9 mouse cellular contexts compared by ENCODE assay signal in genomic region chr9:88519390-88520121, GRCm38 (mm10). TPM values are rescaled to one million over a fixed set of nuclear protein-coding genes. Genes with fewer than 3 reads are reported as not detected.
DNase-seq lines count a peak whose midpoint lies in the region; ATAC-seq and TF ChIP-seq lines count a peak whose summit lies in the region.
"Had no signal": no experiment of that assay in that cellular context is flagged by ENCODE, and none has a peak within 500 bp of the region (broad histone marks: within the 10 kb centered on the region; RNA-seq: fewer than 3 reads in every experiment).

No protein-coding gene starts in this region.

- no peaks in the 10 kb centered on the region for H3K9me3 ChIP-seq in lung, embryonic 14.5 days (ENCODE audit: low read depth, low read length)
- H3K9me3 ChIP-seq in ES-Bruce4 (replicated peaks; ENCODE audit: control insufficient read depth, insufficient read depth, low read length, poor library complexity, severe bottlenecking) = no peaks in the 10 kb centered on the region
- H3K9me3 ChIP-seq in liver, embryonic 13.5 days (replicated peaks) = no peaks in the 10 kb centered on the region
- H3K9me3 ChIP-seq: neural tube, embryonic 12.5 days had no signal

- H3K27ac ChIP-seq in lung, embryonic 14.5 days (ENCODE audit: low read depth) = 0 out of 2 replicates have a peak overlapping the region, but pooled peaks have one; percentile 32
- H3K27ac ChIP-seq in ES-Bruce4 (ENCODE audit: insufficient read depth, low read length) = peak overlapping the region; percentile 25; the same call in 1 of the 2 replicates
- peak overlapping the region; percentile 89; the same call in 1 of the 2 replicates for H3K27ac ChIP-seq in liver, embryonic 13.5 days
- H3K27ac ChIP-seq: neural tube, embryonic 12.5 days had no signal

- TF ChIP-seq EP300 in ES-Bruce4 (IDR thresholded peaks at IDR 0.05; ENCODE audit: insufficient read depth, low read depth, low read length) = no peak

- TF ChIP-seq CTCF in lung, embryonic 14.5 days (IDR thresholded peaks at IDR 0.05; ENCODE audit: low read depth) = no peak
- no peak for TF ChIP-seq CTCF in ES-Bruce4 (IDR thresholded peaks at IDR 0.05; ENCODE audit: low read depth, low read length)

- H3K4me1 ChIP-seq in lung, embryonic 14.5 days (ENCODE audit: insufficient read depth) = peaks cover 3% of the 10 kb centered on the region; the same call in 1 of the 2 replicates
- H3K4me1 ChIP-seq in ES-Bruce4 (ENCODE audit: control insufficient read depth, insufficient read depth, low read length) = no peaks in the 10 kb centered on the region
- peaks cover 23% of the 10 kb centered on the region for H3K4me1 ChIP-seq in liver, embryonic 13.5 days (replicated peaks)

- H3K36me3 ChIP-seq in lung, embryonic 14.5 days (ENCODE audit: insufficient read depth) = peaks cover 24% of the 10 kb centered on the region
- H3K36me3 ChIP-seq in ES-Bruce4 (ENCODE audit: control insufficient read depth, insufficient read depth, low read length, poor library complexity, severe bottlenecking) = peaks cover 23% of the 10 kb centered on the region
- H3K36me3 ChIP-seq in liver, embryonic 13.5 days = peaks cover 15% of the 10 kb centered on the region

- H3K27me3 ChIP-seq in lung, embryonic 14.5 days (ENCODE audit: insufficient read depth, low read length) = no peaks in the 10 kb centered on the region
- H3K27me3 ChIP-seq in ES-Bruce4 (ENCODE audit: control insufficient read depth, insufficient read depth, low read length, poor library complexity, severe bottlenecking) = no peaks in the 10 kb centered on the region
- H3K27me3 ChIP-seq in liver, embryonic 13.5 days = no peaks in the 10 kb centered on the region
- H3K27me3 ChIP-seq: neural tube, embryonic 12.5 days had no signal

- H3K4me2 ChIP-seq in lung, embryonic 14.5 days = peak overlapping the region; percentile 71; the same call in 1 of the 2 replicates
- peak overlapping the region; percentile 76; the same call in 1 of the 2 replicates for H3K4me2 ChIP-seq in liver, embryonic 13.5 days

- no peak overlapping the region for H3K9ac ChIP-seq in lung, embryonic 14.5 days
- 0 out of 2 replicates have a peak overlapping the region, but pooled peaks have one; percentile 92 for H3K9ac ChIP-seq in ES-Bruce4 (ENCODE audit: low read depth, poor library complexity, severe bottlenecking)
- H3K9ac ChIP-seq in liver, embryonic 13.5 days = no peak overlapping the region

- no peak overlapping the region for H3K4me3 ChIP-seq in lung, embryonic 14.5 days (ENCODE audit: low read depth, low read length)
- no peak overlapping the region for H3K4me3 ChIP-seq in ES-Bruce4 (ENCODE audit: low read depth, low read length)
- no peak overlapping the region for H3K4me3 ChIP-seq in liver, embryonic 13.5 days (replicated peaks)

- DNase-seq in lung, embryonic 14.5 days = peak; percentile 23
- no peak for DNase-seq in lung, postnatal 4 days
- DNase-seq in brain, adult 2 months (ENCODE audit: low read depth, low spot score) = peak; percentile 12
- DNase-seq in liver, embryonic 13.5 days = no peak
- no peak for DNase-seq in thymus, postnatal 4 days
- DNase-seq in natural killer cell, adult 2 months (ENCODE audit: low spot score in 2 of 2) = no peak
- DNase-seq: kidney, adult 11 months had no signal

- no peak for ATAC-seq in lung, embryonic 14.5 days (ENCODE audit: insufficient read depth)
- no peak for ATAC-seq in liver, embryonic 13.5 days (ENCODE audit: low read depth)

- TF ChIP-seq POLR2A in ES-Bruce4 (IDR thresholded peaks at IDR 0.05; ENCODE audit: insufficient read depth, low read length) = no peak

RNA-seq across cellular contexts. Expression of gene Zfp949, which starts 28.3 kb away (rescaled TPM):
- 7.6 and 8.4 TPM in 2 replicates for polyA plus RNA-seq in lung, embryonic 14.5 days (2014; fragmentation: Nextera tagmentation; extraction: Ambion mirVana)
- polyA plus RNA-seq in ES-Bruce4 (2011; ENCODE audit: insufficient read depth, insufficient read length, low read depth, missing spikeins) = 7.9 and 11.5 TPM in 2 replicates
- polyA plus RNA-seq in liver, embryonic 13.5 days (2015; fragmentation: Nextera tagmentation; extraction: Ambion mirVana) = 5.1 and 5.2 TPM in 2 replicates

RNA-seq across cellular contexts. Expression of gene Syncrip, which starts 37.2 kb away (rescaled TPM):
- polyA plus RNA-seq in lung, embryonic 14.5 days (2014; fragmentation: Nextera tagmentation; extraction: Ambion mirVana) = 141 and 151 TPM in 2 replicates
- polyA plus RNA-seq in ES-Bruce4 (2011; ENCODE audit: insufficient read depth, insufficient read length, low read depth, missing spikeins) = 314 and 327 TPM in 2 replicates
- 52.5 and 77.9 TPM in 2 replicates for polyA plus RNA-seq in liver, embryonic 13.5 days (2015; fragmentation: Nextera tagmentation; extraction: Ambion mirVana)

Comparison
In these comparisons a context has a peak if more than half of its experiments do, and no peak if none do; other contexts are left out.
1. DNase-seq: peak in lung, embryonic 14.5 days (single experiment) and brain, adult 2 months (single experiment); none in lung, postnatal 4 days (0 of 2), liver, embryonic 13.5 days (single experiment), thymus, postnatal 4 days (single experiment) and natural killer cell, adult 2 months (0 of 2).
2. H3K27ac ChIP-seq: peak in every context shown above with its lines; median percentile 89 in liver, embryonic 13.5 days; 32 in lung, embryonic 14.5 days; 25 in ES-Bruce4.